Mouse (Mus musculus) cerebellum, adult 2 months (tissue): ENCODE measurements around the gene Cant1. TPM values are rescaled to one million over a fixed set of nuclear protein-coding genes. Genes with fewer than 3 reads are reported as not detected.

Experiments
- DNase-seq, 2 experiments: peaks; one replicate each; pipeline ENCODE4 v3.0.0; 2021
- H3K27ac ChIP-seq: fragments of 200-500 bp; 2 replicates; pipeline ENCODE4 v1.5.1; 2012; ENCODE audit warnings: low read length, control low read depth, inconsistent platforms; ENCODE audit not compliant: insufficient read depth
- H3K27me3 ChIP-seq: fragments of 200-500 bp; 2 replicates; pipeline ENCODE4 v1.6.1; 2012; ENCODE audit warnings: inconsistent platforms, mild to moderate bottlenecking, low read length, moderate library complexity; ENCODE audit not compliant: control insufficient read depth, insufficient read depth
- H3K4me1 ChIP-seq: fragments of 200-500 bp; 2 replicates; pipeline ENCODE4 v1.6.1; 2011; ENCODE audit warnings: low read length; ENCODE audit not compliant: control insufficient read depth, insufficient read depth
- H3K4me3 ChIP-seq: fragments of 200-500 bp; replicated peaks from 2 replicates; pipeline ENCODE3; 2011; ENCODE audit warnings: mild to moderate bottlenecking, low read depth, low read length, control low read depth; ENCODE audit not compliant: insufficient read depth
- CTCF ChIP-seq: fragments of 200-500 bp; IDR thresholded peaks from 2 replicates; pipeline ENCODE4 v1.5.1; 2011; ENCODE audit warnings: low read depth, mild to moderate bottlenecking, control low read depth, low read length, moderate library complexity, borderline replicate concordance; ENCODE audit not compliant: insufficient read depth
- POLR2A ChIP-seq: fragments of 200-500 bp; IDR thresholded peaks from 2 replicates; pipeline ENCODE4 v1.6.1; 2011; ENCODE audit warnings: low read length, control low read depth, borderline replicate concordance; ENCODE audit not compliant: insufficient read depth
- WGBS: fragments of 180-500 bp; shearing (Covaris S2); methylation state at CpG from one replicate; pipeline ENCODE4 v1.1.7; 2018; 5-methylcytosine and 5-hydroxymethylcytosine counted together
- polyA plus RNA-seq: library from polyadenylated mRNA; depleted of rRNA; stranded (reverse); fragments of >200 nt; gene quantifications from 2 replicates; pipeline ENCODE4 v1.2.3, GENCODE M21; 2012

Cant1 gene
- polyA plus RNA-seq, 1 experiment = 41.8 TPM

DNA sequence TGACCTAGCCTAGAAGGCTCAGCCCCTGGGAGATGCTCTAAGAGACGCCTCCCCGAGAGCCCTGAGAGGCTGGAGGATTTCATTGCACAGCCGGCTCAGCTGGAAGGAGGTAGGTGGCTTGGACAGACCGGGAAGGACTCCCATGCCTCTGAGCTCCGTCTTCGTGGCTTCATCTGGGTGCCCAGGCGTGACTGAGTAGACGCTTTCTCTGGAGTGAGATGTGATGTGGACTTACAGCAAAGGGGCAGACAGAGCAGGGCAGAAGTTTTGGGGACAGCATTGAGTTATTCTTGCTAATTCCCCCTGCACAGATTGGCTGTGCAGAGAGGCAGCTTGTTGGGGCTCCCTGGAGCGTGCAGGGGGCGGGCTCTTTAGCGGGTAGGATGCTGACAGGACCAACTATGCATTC, 9.6 kb upstream of the Cant1 start:
- WGBS = 23% methylated on average over 11 of the region's 11 CpGs
- Histone ChIP-seq H3K4me1 (peaks cover 14% of the 10 kb centered on the region), H3K27me3 (no peaks in the 10 kb centered on the region), H3K27ac (no peak overlapping the region), H3K4me3 (no peak overlapping the region)
- no peak for TF ChIP-seq POLR2A
- no peak for TF ChIP-seq CTCF
- no peak for DNase-seq

- peaks cover 16% of the 10 kb centered on the region for H3K4me1 ChIP-seq
- H3K27ac ChIP-seq = no peak within 1 kb of the TSS
- no peaks in the 10 kb centered on the region for H3K27me3 ChIP-seq
- TF ChIP-seq CTCF (no peak), POLR2A (no peak)
- 13% methylated on average over 8 of the region's 8 CpGs for WGBS
- no peak for DNase-seq
- no peak within 1 kb of the TSS for H3K4me3 ChIP-seq
Observed at GRCm38 (mm10) chr11:118427986-118428385, 9.1 kb upstream of the Cant1 start, which contains the start of gene C1qtnf1. Gene C1qtnf1 (plus strand): TSS chr11:118428203.

DNA sequence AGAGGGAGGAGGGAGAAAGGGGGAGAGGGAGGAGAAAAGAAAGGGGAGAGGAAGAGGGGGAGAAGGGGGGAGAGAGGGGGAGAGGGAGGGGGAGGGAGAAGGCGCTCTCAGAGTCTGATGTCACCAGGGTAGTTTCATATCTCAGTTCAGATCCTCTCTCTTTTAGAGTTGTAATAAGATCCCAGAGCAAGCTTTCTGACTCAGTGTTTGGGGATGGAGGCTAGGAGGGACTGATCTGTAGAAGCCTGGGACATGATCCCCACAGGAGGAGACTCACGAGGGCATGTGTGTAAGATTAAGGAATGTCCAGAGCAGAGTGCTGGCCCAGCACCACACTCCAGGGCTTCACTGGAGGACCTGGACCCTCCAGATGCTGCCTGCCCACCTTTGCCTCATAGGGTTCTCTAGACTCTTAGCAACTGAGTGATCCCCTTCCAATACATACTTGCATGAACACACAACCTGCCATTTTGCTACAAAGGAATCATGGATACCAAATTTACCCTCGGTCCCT, 8.4 kb upstream of the Cant1 start:
- Histone ChIP-seq H3K27me3 (no peaks in the 10 kb centered on the region), H3K4me3 (no peak overlapping the region), H3K27ac (no peak overlapping the region), H3K4me1 (peaks cover 17% of the 10 kb centered on the region)
- DNase-seq = no peak
- 67% methylated on average over 3 of the region's 3 CpGs for WGBS
- TF ChIP-seq CTCF (no peak), POLR2A (no peak)

DNA sequence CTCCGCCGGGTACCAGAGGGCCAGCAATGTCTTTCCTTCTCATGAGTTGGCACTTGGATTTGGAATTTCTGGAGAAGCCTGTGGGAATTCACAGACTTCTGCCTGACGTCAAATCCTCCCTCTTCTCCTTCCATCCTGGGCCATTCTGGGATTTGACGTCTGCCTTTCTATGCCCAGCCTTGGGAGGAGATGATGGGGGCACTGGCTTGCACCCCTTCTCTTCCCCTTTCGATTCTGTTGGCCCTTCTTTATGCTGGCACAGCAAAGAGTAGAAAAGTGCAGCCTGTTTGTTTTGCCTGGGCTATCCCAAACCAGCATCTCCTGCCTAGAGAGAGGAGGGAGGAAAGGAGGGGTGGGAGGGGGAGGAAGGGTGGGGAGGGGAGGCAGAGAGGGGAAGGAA, 7.9 kb upstream of the Cant1 start:
- no peak overlapping the region for H3K27ac ChIP-seq
- no peak for DNase-seq
- peaks cover 17% of the 10 kb centered on the region for H3K4me1 ChIP-seq
- no peak for TF ChIP-seq CTCF
- no peak for TF ChIP-seq POLR2A
- no peak overlapping the region for H3K4me3 ChIP-seq
- H3K27me3 ChIP-seq = no peaks in the 10 kb centered on the region
- WGBS = 80% methylated on average over 5 of the region's 5 CpGs

- 86% methylated on average over 13 of the region's 13 CpGs for WGBS
- H3K4me3 ChIP-seq = no peak overlapping the region
- DNase-seq = no peak
- peaks cover 17% of the 10 kb centered on the region for H3K4me1 ChIP-seq
- no peak overlapping the region for H3K27ac ChIP-seq
- TF ChIP-seq CTCF (no peak), POLR2A (no peak)
- no peaks in the 10 kb centered on the region for H3K27me3 ChIP-seq
Observed at GRCm38 (mm10) chr11:118424621-118425335, 5.9 kb upstream of the Cant1 start.

DNA sequence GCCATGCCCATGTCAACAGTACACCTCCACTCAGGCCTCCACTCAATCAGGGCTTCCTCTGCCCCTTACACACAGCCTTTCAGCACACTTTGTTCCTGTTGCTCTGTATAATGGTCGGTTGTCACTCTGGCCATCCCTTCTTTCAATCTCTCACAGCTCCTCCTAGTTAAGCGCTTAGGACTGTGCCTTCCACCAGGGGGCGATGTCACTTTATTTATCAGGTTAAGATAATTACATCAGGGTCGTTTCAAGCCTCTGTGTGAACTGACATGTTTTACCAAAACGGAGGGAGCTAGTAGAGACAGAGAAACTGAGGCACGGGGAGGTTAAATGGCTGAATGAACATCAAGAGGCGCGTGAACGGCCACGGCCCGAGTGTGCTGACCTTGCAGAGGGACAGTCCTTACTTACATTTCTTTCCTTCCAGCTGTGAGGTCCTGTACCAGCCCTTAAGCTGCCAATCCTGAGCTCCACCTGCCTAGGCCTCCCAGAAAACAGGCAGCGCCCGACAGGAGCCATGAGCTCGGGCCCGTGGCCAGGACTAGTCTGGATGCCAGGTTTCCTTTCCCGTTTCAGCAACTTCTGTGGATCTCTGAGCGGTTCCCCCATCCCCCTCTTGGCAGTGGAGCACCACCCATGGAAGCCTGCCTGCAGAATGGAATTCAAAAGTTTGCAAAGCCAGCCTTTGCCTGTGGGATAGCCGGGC, 4.5 kb upstream of the Cant1 start:
- Histone ChIP-seq H3K27me3 (no peaks in the 10 kb centered on the region), H3K27ac (no peak overlapping the region), H3K4me3 (peak overlapping the region; percentile 14), H3K4me1 (peaks cover 11% of the 10 kb centered on the region)
- under 1% methylated on average over 18 of the region's 18 CpGs for WGBS
- peak; percentile 79 to 81 for DNase-seq
- TF ChIP-seq POLR2A = no peak
- TF ChIP-seq CTCF = peak; percentile 68

- no peak overlapping the region for H3K27ac ChIP-seq
- H3K4me1 ChIP-seq = peaks cover 32% of the 10 kb centered on the region
- H3K4me3 ChIP-seq = no peak overlapping the region
- WGBS = 73% methylated on average over 7 of the region's 7 CpGs
- H3K27me3 ChIP-seq = no peaks in the 10 kb centered on the region
- DNase-seq = no peak
- no peak for TF ChIP-seq CTCF
- no peak for TF ChIP-seq POLR2A
Observed at GRCm38 (mm10) chr11:118420261-118420660, 1.4 kb upstream of the Cant1 start.
